Comparison of ENCODE assay signal across 8 mouse cellular contexts in genomic region chr6:29215881-29216501, GRCm38 (mm10). TPM values are rescaled to one million over a fixed set of nuclear protein-coding genes. Genes with fewer than 3 reads are reported as not detected.
DNase-seq lines count a peak whose midpoint lies in the region; ATAC-seq lines count a peak whose summit lies in the region.

Gene Impdh1 (minus strand): TSS chr6:29216364.

- DNase-seq in MEL-GATA-1-ER (ENCODE audit: extremely low read depth, low read depth): peak; percentile 79
- peak; percentile 59 to 72 for DNase-seq in layer of hippocampus, postnatal 10 days (ENCODE audit: low spot score in 2 of 2)
- peak; percentile 87 for DNase-seq in lung, postnatal 25 days (ENCODE audit: low spot score)
- DNase-seq in retina, postnatal 1 day: peak; percentile 94
- DNase-seq in urinary bladder, postnatal 25 days (ENCODE audit: low spot score): peak; percentile 72

- peak within 1 kb of the TSS; percentile 59 for H3K4me3 ChIP-seq in forebrain, embryonic 15.5 days

- H3K27me3 ChIP-seq in forebrain, embryonic 15.5 days: peaks cover 12% of the 10 kb centered on the region; the same call in 1 of the 2 replicates

- peaks cover 34% of the 10 kb centered on the region for H3K4me1 ChIP-seq in forebrain, embryonic 15.5 days

- peak; percentile 46 for ATAC-seq in cerebellum, adult (ENCODE audit: insufficient number of reproducible peaks, low FRiP score, low TSS enrichment)
- peak; percentile 57 for ATAC-seq in forebrain, embryonic 15.5 days (replicated peaks)
- ATAC-seq in hematopoietic stem cell, adult 5-6 weeks (replicated peaks in 1 of 2; ENCODE audit: insufficient read depth in 1 of 2, low FRiP score in 2 of 2, low TSS enrichment in 1 of 2, low read depth in 1 of 2, poor library complexity in 2 of 2, severe bottlenecking in 2 of 2): peak; percentile 61 to 62

- H3K27ac ChIP-seq in forebrain, embryonic 15.5 days (replicated peaks): no peak within 1 kb of the TSS

- under 1% methylated on average over 56 of the region's 56 CpGs for WGBS in forebrain, embryonic 15.5 days

- peak within 1 kb of the TSS; percentile 92 for H3K4me2 ChIP-seq in forebrain, embryonic 15.5 days (replicated peaks)

- H3K36me3 ChIP-seq in forebrain, embryonic 15.5 days: no peaks in the 10 kb centered on the region

- H3K9ac ChIP-seq in forebrain, embryonic 15.5 days (replicated peaks): peak within 1 kb of the TSS; percentile 68

- H3K9me3 ChIP-seq in forebrain, embryonic 15.5 days: no peaks in the 10 kb centered on the region

RNA-seq across cellular contexts. Expression of gene Impdh1, which starts in this region (rescaled TPM):
- polyA plus RNA-seq in forebrain, embryonic 15.5 days (2015; fragmentation: Nextera tagmentation; extraction: Ambion mirVana): 54.5 and 57.3 TPM in 2 replicates
- 70.0 and 72.4 TPM in 2 replicates for total RNA-seq in hematopoietic stem cell, adult 5-6 weeks (2017)
- 10 to 100 TPM; 84.5 to 87.2 TPM for total RNA-seq in layer of hippocampus, postnatal 10 days (2021)
